21 mouse cellular contexts compared by ENCODE assay signal in genomic region chr15:3215201-3215600, GRCm38 (mm10).
"Had no signal": no experiment of that assay in that cellular context is flagged by ENCODE, and none has a peak within 500 bp of the region (broad histone marks: within the 10 kb centered on the region; RNA-seq: fewer than 3 reads in every experiment).

No protein-coding gene starts in this region.

- H3K9me3 ChIP-seq: kidney, embryonic 15.5 days; limb, embryonic 10.5 days; limb, embryonic 13.5 days; midbrain, embryonic 12.5 days; midbrain, embryonic 15.5 days; neural tube, embryonic 12.5 days; neural tube, embryonic 15.5 days; stomach, embryonic 15.5 days had no signal

- DNase-seq: kidney, adult 11 months; kidney, adult 8-10 months; kidney, postnatal 10 days; kidney, postnatal 36 days; lung, embryonic 14.5 days; retina, postnatal 1 day; spleen, adult 18-20 months; thymus, adult 18-20 months; thymus, postnatal 36 days had no signal

- H3K27me3 ChIP-seq: kidney, embryonic 15.5 days; limb, embryonic 13.5 days; midbrain, embryonic 12.5 days; midbrain, embryonic 15.5 days; neural tube, embryonic 12.5 days; neural tube, embryonic 15.5 days; stomach, embryonic 15.5 days had no signal

- H3K9ac ChIP-seq: kidney, embryonic 15.5 days; limb, embryonic 13.5 days; liver, embryonic 14.5 days; lung, embryonic 14.5 days; midbrain, embryonic 12.5 days; midbrain, embryonic 15.5 days; neural tube, embryonic 12.5 days; neural tube, embryonic 15.5 days; stomach, embryonic 15.5 days had no signal

- ATAC-seq: hindbrain, embryonic 16.5 days; lung, postnatal 0 days; midbrain, embryonic 15.5 days had no signal

- H3K4me3 ChIP-seq: kidney, embryonic 15.5 days; limb, embryonic 10.5 days; limb, embryonic 13.5 days; midbrain, embryonic 12.5 days; midbrain, embryonic 15.5 days; neural tube, embryonic 12.5 days; neural tube, embryonic 15.5 days; stomach, embryonic 15.5 days had no signal

- H3K36me3 ChIP-seq: kidney, embryonic 15.5 days; limb, embryonic 10.5 days; limb, embryonic 13.5 days; midbrain, embryonic 12.5 days; midbrain, embryonic 15.5 days; neural tube, embryonic 12.5 days; neural tube, embryonic 15.5 days; stomach, embryonic 15.5 days had no signal

- H3K27ac ChIP-seq: kidney, embryonic 15.5 days; limb, embryonic 10.5 days; limb, embryonic 13.5 days; liver, embryonic 14.5 days; macrophage; midbrain, embryonic 12.5 days; midbrain, embryonic 15.5 days; neural tube, embryonic 12.5 days; neural tube, embryonic 15.5 days; stomach, embryonic 15.5 days had no signal

- H3K4me1 ChIP-seq: kidney, embryonic 15.5 days; limb, embryonic 10.5 days; limb, embryonic 13.5 days; midbrain, embryonic 12.5 days; midbrain, embryonic 15.5 days; neural tube, embryonic 12.5 days; neural tube, embryonic 15.5 days; stomach, embryonic 15.5 days had no signal

- H3K4me2 ChIP-seq: kidney, embryonic 15.5 days; limb, embryonic 13.5 days; lung, embryonic 14.5 days; midbrain, embryonic 12.5 days; midbrain, embryonic 15.5 days; neural tube, embryonic 12.5 days; neural tube, embryonic 15.5 days; stomach, embryonic 15.5 days had no signal
